Mouse (Mus musculus) layer of hippocampus, adult 2 months (tissue): Measurements from ENCODE around the gene Macrod2. TPM values are rescaled to one million over a fixed set of nuclear protein-coding genes. Genes with fewer than 3 reads are reported as not detected.

Experiments used
- DNase-seq, 2 experiments: peaks; one replicate each; pipeline ENCODE4 v3.0.0; 2022; ENCODE audit warnings: low spot score in 2 of 2
- H3K27ac ChIP-seq: fragments of 200-600 bp; 2 replicates; pipeline ENCODE4 v1.8.1; 2022
- H3K4me3 ChIP-seq: fragments of 200-600 bp; 2 replicates; pipeline ENCODE4 v1.8.1; 2022; ENCODE audit warnings: mild to moderate bottlenecking
- CTCF ChIP-seq: fragments of 200-600 bp; conservative IDR thresholded peaks from 2 replicates; pipeline ENCODE4 v1.8.1; 2022; ENCODE audit warnings: antibody characterized with exemption, mild to moderate bottlenecking, moderate library complexity
- total RNA-seq, 2 experiments: library from RNA; stranded (reverse); gene quantifications; 2 replicates each; pipeline ENCODE4 v1.2.3; 2021

The Macrod2 gene
- total RNA-seq, 2 experiments from 2014 or later = 47.4 to 55.5 TPM

DNA sequence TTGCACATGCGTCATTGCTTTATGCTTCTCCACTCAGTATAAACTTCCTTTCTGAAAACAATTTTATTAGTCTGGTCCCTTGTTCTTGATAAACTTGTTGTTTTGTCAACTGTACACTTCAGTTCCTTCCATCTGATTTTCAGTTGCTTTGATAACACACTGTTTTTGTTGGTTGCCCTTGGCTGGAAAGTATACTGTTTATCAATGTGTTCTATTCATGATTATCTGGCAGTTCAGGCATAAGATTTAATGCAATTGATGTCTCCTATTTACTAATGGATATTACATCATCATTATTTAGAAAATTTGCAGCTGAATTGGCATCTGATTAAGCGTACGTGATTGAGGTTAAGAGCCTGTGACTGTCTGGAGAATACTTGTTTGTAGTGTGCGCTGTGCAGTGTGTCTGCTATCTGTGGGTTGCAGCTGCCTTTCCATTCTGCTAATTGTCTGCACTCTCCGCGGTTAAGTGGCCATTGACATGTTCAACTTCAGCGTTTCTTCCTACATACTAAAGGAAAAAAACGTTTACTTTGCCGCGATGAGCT is 949.0 kb downstream of the Macrod2 start:
- no peak overlapping the region for H3K4me3 ChIP-seq
- H3K27ac ChIP-seq = no peak overlapping the region
- TF ChIP-seq CTCF = no peak
- no peak for DNase-seq

DNA sequence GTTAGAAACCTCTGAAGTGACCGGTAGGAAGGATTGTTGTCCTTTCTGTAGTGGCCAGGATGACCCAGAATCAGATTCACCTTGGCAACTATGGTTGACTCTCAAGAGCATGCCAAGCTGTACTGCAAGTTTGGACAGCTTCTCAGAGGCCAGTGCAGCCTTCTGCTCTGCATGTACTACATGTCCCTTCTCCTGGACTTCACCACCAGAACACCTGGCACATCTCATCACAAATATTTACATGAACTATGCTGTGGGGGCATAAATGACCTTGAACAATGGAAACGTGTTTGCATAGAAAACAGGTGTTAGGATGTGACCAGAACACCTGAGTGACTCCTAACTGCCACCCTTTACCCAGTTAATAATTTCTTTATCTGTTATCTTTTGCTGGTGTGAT is 957.5 kb downstream of the Macrod2 start:
- no peak overlapping the region for H3K27ac ChIP-seq
- no peak for DNase-seq
- no peak for TF ChIP-seq CTCF
- no peak overlapping the region for H3K4me3 ChIP-seq

DNA sequence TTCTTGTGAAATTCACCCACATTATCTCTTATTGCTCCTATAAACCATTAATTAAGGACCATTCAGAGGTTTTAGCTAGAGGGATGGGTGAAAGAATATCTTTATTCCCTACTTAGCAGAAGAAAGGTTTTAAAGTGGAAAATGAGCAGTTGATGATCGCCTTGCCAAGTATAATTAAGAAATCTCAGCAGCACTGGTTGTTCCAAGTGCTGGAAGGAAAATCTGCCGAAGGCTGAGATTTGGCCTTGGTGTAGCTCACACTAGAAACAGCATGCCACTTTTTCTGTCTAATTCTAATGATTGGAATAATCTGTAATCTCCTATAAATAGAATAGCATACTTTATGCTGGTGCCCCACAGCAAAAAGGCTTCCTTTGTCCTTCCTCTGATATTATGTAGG is 993.5 kb downstream of the Macrod2 start:
- no peak overlapping the region for H3K4me3 ChIP-seq
- peak in 1 of 2 experiments; percentile 17 for DNase-seq
- no peak for TF ChIP-seq CTCF
- peak overlapping the region; percentile 49 for H3K27ac ChIP-seq

DNA sequence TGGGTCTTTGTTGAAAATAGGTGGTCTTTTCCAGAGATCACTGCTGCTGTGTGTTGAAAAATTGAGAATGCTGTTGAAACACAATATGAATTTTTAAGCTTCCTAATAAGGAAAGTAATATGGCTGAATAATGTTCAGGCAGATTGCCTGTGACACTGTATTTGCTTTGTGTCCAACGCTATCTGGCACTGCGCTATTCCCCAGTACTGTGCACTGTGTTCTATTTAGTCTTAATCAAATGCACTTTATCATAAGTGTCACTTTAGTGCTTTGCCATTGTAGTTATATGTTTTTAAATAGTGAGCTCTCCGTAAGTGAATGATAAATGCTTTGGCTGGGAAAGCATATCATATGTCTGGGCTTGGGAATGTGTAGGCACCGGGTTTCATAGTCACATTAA is 996.1 kb downstream of the Macrod2 start:
- no peak overlapping the region; the same call in 1 of the 2 replicates for H3K27ac ChIP-seq
- no peak for TF ChIP-seq CTCF
- DNase-seq = no peak
- no peak overlapping the region for H3K4me3 ChIP-seq

DNA sequence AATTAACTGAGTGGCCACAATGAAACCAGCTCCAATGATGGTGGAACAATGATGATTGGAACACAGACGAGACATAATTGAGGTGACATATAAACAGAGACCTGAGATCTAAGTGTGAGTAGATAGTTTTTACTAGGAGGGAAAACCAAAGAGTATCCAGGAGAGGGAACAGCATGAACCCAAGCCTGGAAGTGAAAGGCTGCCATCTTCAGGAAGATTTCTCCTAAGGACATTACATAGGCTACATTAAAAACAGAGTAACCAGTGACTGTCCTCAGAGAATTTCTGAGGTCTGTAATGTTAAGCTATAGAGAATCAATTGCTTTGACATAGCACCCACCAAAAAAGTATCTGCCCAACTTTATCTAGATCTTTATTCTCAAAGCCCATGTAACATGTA is 999.7 kb downstream of the Macrod2 start:
- Histone ChIP-seq H3K27ac (no peak overlapping the region), H3K4me3 (no peak overlapping the region)
- TF ChIP-seq CTCF = peak; percentile 48
- DNase-seq = no peak

DNA sequence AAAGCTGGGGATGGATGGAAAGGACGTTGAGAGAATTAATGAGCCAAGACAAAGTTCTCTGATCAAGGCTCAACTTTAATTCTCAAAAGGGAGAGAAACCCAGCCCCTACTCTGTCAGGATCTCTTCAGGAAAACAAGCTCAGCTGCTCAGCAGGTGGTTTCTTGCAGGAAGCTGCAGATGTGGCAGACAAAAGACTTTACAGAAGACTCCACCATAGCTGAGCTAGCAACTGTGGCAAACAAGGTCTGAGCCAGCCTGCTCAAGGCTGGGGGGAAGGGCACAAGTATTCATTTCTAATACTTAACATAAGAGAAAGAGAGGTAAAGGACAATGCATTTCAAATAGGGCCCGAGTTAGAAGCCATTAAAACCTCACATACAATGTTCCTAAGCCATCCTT is 1013.7 kb downstream of the Macrod2 start:
- Histone ChIP-seq H3K27ac (no peak overlapping the region), H3K4me3 (no peak overlapping the region)
- DNase-seq = no peak
- TF ChIP-seq CTCF = no peak

- Histone ChIP-seq H3K4me3 (no peak overlapping the region), H3K27ac (no peak overlapping the region)
- no peak for DNase-seq
- no peak for TF ChIP-seq CTCF
These were observed 1021.3 kb downstream of the Macrod2 start for GRCm38 (mm10) chr2:141416436-141416835.

DNA sequence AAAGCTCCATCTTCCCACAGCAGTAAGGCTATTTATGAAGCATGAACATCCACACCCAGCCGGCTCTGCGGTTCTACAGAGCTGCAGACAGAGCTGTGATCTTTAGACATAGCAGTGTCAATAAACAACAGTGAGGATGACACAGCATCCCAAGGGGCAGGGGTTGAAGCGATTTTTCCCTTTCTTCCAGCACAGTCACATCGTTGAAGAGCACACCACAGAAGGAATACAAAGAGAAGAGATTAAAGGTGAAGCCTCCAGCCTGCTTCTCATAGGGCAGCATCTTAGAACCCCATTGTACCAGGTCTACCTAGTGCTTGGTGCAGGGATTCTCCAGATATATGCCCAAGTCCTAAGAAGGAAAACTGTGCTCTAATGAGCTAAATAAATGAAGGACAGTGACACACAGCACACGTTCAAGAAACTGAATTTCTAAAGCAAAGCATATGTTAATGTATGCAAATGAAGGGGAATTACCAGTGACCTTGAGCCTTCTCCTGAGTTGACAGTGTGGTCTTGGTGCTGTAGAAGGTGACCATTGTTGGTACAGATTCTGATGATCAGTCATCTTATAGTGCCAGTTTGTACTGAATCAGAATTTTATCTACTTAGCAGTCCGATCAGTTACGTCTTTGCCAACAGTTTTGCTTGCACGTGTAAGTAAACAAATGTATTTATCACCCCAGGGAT is 1021.9 kb downstream of the Macrod2 start:
- Histone ChIP-seq H3K4me3 (no peak overlapping the region), H3K27ac (no peak overlapping the region)
- DNase-seq = no peak
- no peak for TF ChIP-seq CTCF

GRCm38 (mm10) chr2:141419806-141420205 is 1024.7 kb downstream of the Macrod2 start:
- no peak for TF ChIP-seq CTCF
- Histone ChIP-seq H3K27ac (no peak overlapping the region), H3K4me3 (no peak overlapping the region)
- no peak for DNase-seq

DNA sequence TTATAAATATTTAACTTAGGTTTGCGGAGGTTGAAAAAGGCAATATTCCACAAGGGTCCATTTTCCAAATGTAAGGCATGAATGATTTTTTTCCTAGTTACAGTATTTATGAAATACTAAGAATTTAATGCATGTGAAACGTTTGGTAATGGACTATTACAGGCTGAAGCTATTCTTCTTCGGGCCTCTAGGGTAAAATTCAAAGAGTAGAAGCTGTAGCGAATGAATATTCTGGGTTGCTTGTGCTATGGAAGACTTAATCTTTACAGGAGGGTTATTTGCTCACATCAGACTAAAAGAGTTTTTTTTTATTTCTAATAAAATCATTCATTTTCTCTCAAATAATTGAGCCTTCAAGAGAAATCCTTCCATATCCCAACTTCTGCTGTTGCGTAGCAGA is 1039.0 kb downstream of the Macrod2 start:
- H3K27ac ChIP-seq = peak overlapping the region; percentile 80; the same call in 1 of the 2 replicates
- no peak for DNase-seq
- peak; percentile 52 for TF ChIP-seq CTCF
- no peak overlapping the region for H3K4me3 ChIP-seq

DNA sequence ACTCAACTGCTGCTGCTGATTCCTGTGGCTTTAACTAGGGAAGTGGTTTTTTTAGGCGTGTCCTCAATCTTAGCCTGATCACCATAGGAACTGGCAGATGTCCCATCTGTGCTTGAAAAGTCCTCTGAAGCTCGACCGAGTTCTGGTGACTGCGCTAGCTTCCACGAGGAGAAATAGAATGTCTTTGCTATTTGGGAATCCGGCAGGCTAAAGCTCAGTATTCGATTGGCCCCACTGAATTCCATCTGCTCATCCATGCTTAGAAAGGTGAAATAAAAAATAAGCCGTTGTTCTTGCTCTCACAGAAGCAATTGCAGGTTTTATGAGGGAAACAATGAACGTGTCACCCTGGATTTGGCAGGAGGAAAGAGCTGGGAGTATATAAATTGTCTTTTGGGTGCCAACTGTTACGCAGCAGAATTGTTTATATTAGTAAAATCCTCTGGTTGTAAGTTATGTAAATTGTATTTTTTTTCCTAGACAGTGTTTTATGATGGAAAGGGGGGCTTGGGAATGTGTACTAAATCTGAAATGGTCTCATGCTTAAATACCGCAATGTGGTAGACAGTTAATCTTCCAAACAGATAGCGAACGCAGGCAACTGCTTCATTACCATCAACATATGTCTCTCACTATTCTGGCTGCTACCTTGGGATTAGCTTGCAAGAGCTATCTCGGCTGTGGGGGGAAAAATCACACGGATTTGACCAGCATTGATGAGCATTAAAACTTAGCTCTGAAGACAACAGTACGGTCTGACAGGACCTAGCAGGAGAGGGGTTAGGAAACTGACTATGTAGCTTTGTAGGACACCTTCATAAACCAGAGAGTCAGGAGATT is 1039.8 kb downstream of the Macrod2 start:
- TF ChIP-seq CTCF = no peak
- Histone ChIP-seq H3K4me3 (peak overlapping the region; percentile 42), H3K27ac (peak overlapping the region; percentile 80)
- DNase-seq = peak; percentile 38 to 40

GRCm38 (mm10) chr2:141441896-141442295 is 1046.8 kb downstream of the Macrod2 start:
- TF ChIP-seq CTCF = no peak
- DNase-seq = no peak
- Histone ChIP-seq H3K4me3 (no peak overlapping the region), H3K27ac (no peak overlapping the region)

DNA sequence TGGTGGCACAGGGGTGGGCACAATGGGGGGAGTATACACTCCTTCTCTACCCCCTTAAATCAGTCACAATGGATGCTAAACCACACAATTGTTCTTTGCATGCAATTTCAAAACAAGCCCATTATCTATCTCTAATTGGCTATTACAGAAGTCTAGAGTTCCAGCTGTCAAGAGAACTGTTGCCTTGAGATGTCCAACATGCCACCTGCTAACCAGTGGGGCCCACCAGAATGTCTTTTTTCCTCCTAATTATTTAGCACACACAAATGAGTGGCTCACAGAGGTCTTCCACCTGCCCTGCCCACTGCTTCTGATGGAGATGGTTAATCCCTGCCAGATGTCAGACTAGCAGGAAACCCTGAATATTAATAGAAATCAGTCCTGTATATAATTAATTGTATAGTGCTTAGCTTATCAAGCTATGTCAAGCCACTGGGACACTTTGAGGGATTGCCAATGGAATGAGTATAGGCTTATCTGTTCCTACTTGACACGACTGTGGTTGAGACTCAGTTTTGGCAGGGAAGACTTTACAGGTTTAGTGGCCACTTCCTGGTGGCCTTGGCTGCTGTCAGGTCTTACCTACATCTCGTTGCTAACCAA is 1054.1 kb downstream of the Macrod2 start:
- no peak for TF ChIP-seq CTCF
- no peak overlapping the region for H3K4me3 ChIP-seq
- no peak overlapping the region for H3K27ac ChIP-seq
- DNase-seq = no peak

- DNase-seq = no peak
These were observed 1068.8 kb downstream of the Macrod2 start for GRCm38 (mm10) chr2:141463946-141464345.

More at GRCm38 (mm10) chr2:141463946-141464345, 1068.8 kb downstream of the Macrod2 start:
- no peak overlapping the region for H3K27ac ChIP-seq
- no peak for TF ChIP-seq CTCF
- no peak overlapping the region for H3K4me3 ChIP-seq
